Mouse (Mus musculus) megakaryocyte-erythroid progenitor cell, adult 5-6 weeks (primary cell): ENCODE results near the gene Gm10228. TPM values are rescaled to one million over a fixed set of nuclear protein-coding genes. Genes with fewer than 3 reads are reported as not detected.
"Not testable (repeated sequence)": the region's sequence is repeated elsewhere in the genome, so short reads cannot be mapped to it uniquely, and the experiment has no call there.

Source experiments
- ATAC-seq: replicated peaks from 2 replicates; pipeline ENCODE4 v1.8.0; 2016; ENCODE audit warnings: mild to moderate bottlenecking, inconsistent platforms; ENCODE audit not compliant: severe bottlenecking, poor library complexity, low FRiP score, low TSS enrichment
- total RNA-seq, 2 experiments: library from RNA; stranded (forward) in 1 of 2; stranded (reverse) in 1 of 2; fragments of 200-1000, 215-1000 nt in 1 of 2; fragments of >200 nt in 1 of 2; fragmentation: Nextera tagmentation in 1 of 2; gene quantifications; 2 replicates each; pipeline ENCODE4 v1.2.3; 2014 to 2017

Gene Gm10228
- not detected in 2 replicates for total RNA-seq (2014; fragmentation: Nextera tagmentation)
- not detected in 2 replicates for total RNA-seq (2017)

GRCm38 (mm10) chr16:89041372-89041771 lies at the start of gene Gm10228:
Gm10228 (minus strand) TSS chr16:89041472.
- not testable (repeated sequence) for ATAC-seq

- ATAC-seq, result not testable (repeated sequence)
Measured at GRCm38 (mm10) chr16:89071041-89071440, 29.8 kb upstream of the Gm10228 start.

GRCm38 (mm10) chr16:89063902-89064301 lies 22.6 kb upstream of the Gm10228 start, which contains the start of gene 1110025L11Rik:
1110025L11Rik (minus strand) TSS chr16:89064002.
- ATAC-seq, result not testable (repeated sequence)

GRCm38 (mm10) chr16:89047783-89048182 lies 6.5 kb upstream of the Gm10228 start, which contains the start of gene Krtap6-5:
Krtap6-5 (minus strand) TSS chr16:89047883.
- ATAC-seq, result no peak

- not testable (repeated sequence) for ATAC-seq
Measured at GRCm38 (mm10) chr16:89031399-89031798, 9.9 kb downstream of the Gm10228 start, which contains the start of gene Krtap6-1. Krtap6-1 (plus strand) TSS chr16:89031699.

- ATAC-seq, result not testable (repeated sequence)
Measured at GRCm38 (mm10) chr16:89014984-89015383, 26.3 kb downstream of the Gm10228 start, which contains the start of gene Gm10229. Gm10229 (plus strand) TSS chr16:89015284.

- ATAC-seq, result no peak
Measured at GRCm38 (mm10) chr16:89013973-89014372, 27.3 kb downstream of the Gm10228 start.

- no peak for ATAC-seq
Measured at GRCm38 (mm10) chr16:89010659-89011058, 30.6 kb downstream of the Gm10228 start, which contains the start of gene Krtap22-2. Krtap22-2 (minus strand) TSS chr16:89010759.

Other genes with a start within 250 kb of the Gm10228 start
- gene Gm20741, start 229.3 kb downstream of the Gm10228 start, total RNA-seq (2014; fragmentation: Nextera tagmentation), result not detected in 2 replicates
- gene Gm20741, start 229.3 kb downstream of the Gm10228 start, total RNA-seq (2017), result not detected in 2 replicates
- not detected in 2 replicates for gene Krtap15, start 221.3 kb downstream of the Gm10228 start, total RNA-seq (2014; fragmentation: Nextera tagmentation)
- gene Krtap15, start 221.3 kb downstream of the Gm10228 start, total RNA-seq (2017), result not detected in 2 replicates
- not detected in 2 replicates for gene Krtap14, start 215.3 kb downstream of the Gm10228 start, total RNA-seq (2014; fragmentation: Nextera tagmentation)
- not detected in 2 replicates for gene Krtap14, start 215.3 kb downstream of the Gm10228 start, total RNA-seq (2017)
- not detected in 2 replicates for gene Krtap19-1, start 172.1 kb downstream of the Gm10228 start, total RNA-seq (2014; fragmentation: Nextera tagmentation)
- not detected in 2 replicates for gene Krtap19-1, start 172.1 kb downstream of the Gm10228 start, total RNA-seq (2017)
- not detected in 2 replicates for gene Krtap19-2, start 167.2 kb downstream of the Gm10228 start, total RNA-seq (2014; fragmentation: Nextera tagmentation)
- not detected in 2 replicates for gene Krtap19-2, start 167.2 kb downstream of the Gm10228 start, total RNA-seq (2017)
- gene Krtap19-3, start 163.4 kb downstream of the Gm10228 start, total RNA-seq (2014; fragmentation: Nextera tagmentation), result not detected in 2 replicates
- gene Krtap19-3, start 163.4 kb downstream of the Gm10228 start, total RNA-seq (2017), result not detected in 2 replicates
- not detected in 2 replicates for gene Krtap19-4, start 156.4 kb downstream of the Gm10228 start, total RNA-seq (2014; fragmentation: Nextera tagmentation)
- not detected in 2 replicates for gene Krtap19-4, start 156.4 kb downstream of the Gm10228 start, total RNA-seq (2017)
- gene Krtap19-5, start 145.0 kb downstream of the Gm10228 start, total RNA-seq (2014; fragmentation: Nextera tagmentation), result not detected in 2 replicates
- not detected in 2 replicates for gene Krtap19-5, start 145.0 kb downstream of the Gm10228 start, total RNA-seq (2017)
- gene Krtap19-9b, start 109.2 kb downstream of the Gm10228 start, total RNA-seq (2014; fragmentation: Nextera tagmentation), result not detected in 2 replicates
- gene Krtap19-9b, start 109.2 kb downstream of the Gm10228 start, total RNA-seq (2017), result not detected in 2 replicates
- gene Krtap16-3, start 78.6 kb downstream of the Gm10228 start, total RNA-seq (2014; fragmentation: Nextera tagmentation), result not detected in 2 replicates
- gene Krtap16-3, start 78.6 kb downstream of the Gm10228 start, total RNA-seq (2017), result not detected in 2 replicates
- gene Krtap22-2, start 30.7 kb downstream of the Gm10228 start, total RNA-seq (2014; fragmentation: Nextera tagmentation), result not detected in 2 replicates
- not detected in 2 replicates for gene Krtap22-2, start 30.7 kb downstream of the Gm10228 start, total RNA-seq (2017)
- not detected in 2 replicates for gene Gm10229, start 26.2 kb downstream of the Gm10228 start, total RNA-seq (2014; fragmentation: Nextera tagmentation)
- gene Gm10229, start 26.2 kb downstream of the Gm10228 start, total RNA-seq (2017), result not detected in 2 replicates
- gene Krtap6-1, start 9.8 kb downstream of the Gm10228 start, total RNA-seq (2014; fragmentation: Nextera tagmentation), result not detected in 2 replicates
- gene Krtap6-1, start 9.8 kb downstream of the Gm10228 start, total RNA-seq (2017), result not detected in 2 replicates
- not detected in 2 replicates for gene Krtap6-5, start 6.4 kb upstream of the Gm10228 start, total RNA-seq (2014; fragmentation: Nextera tagmentation)
- not detected in 2 replicates for gene Krtap6-5, start 6.4 kb upstream of the Gm10228 start, total RNA-seq (2017)
- gene 1110025L11Rik, start 22.5 kb upstream of the Gm10228 start, total RNA-seq (2014; fragmentation: Nextera tagmentation), result not detected in 2 replicates
- not detected in 2 replicates for gene 1110025L11Rik, start 22.5 kb upstream of the Gm10228 start, total RNA-seq (2017)
- gene Krtap6-3, start 42.5 kb upstream of the Gm10228 start, total RNA-seq (2014; fragmentation: Nextera tagmentation), result not detected in 2 replicates
- not detected in 2 replicates for gene Krtap6-3, start 42.5 kb upstream of the Gm10228 start, total RNA-seq (2017)
- gene Gm6358, start 99.4 kb upstream of the Gm10228 start, total RNA-seq (2014; fragmentation: Nextera tagmentation), result not detected in 2 replicates
- gene Gm6358, start 99.4 kb upstream of the Gm10228 start, total RNA-seq (2017), result not detected in 2 replicates
- gene Gm10061, start 109.6 kb upstream of the Gm10228 start, total RNA-seq (2014; fragmentation: Nextera tagmentation), result not detected in 2 replicates
- not detected in 2 replicates for gene Gm10061, start 109.6 kb upstream of the Gm10228 start, total RNA-seq (2017)
- gene Gm9789, start 116.5 kb upstream of the Gm10228 start, total RNA-seq (2014; fragmentation: Nextera tagmentation), result not detected in 2 replicates
- gene Gm9789, start 116.5 kb upstream of the Gm10228 start, total RNA-seq (2017), result not detected in 2 replicates
- gene Gm7735, start 128.0 kb upstream of the Gm10228 start, total RNA-seq (2014; fragmentation: Nextera tagmentation), result not detected in 2 replicates
- gene Gm7735, start 128.0 kb upstream of the Gm10228 start, total RNA-seq (2017), result not detected in 2 replicates
- not detected in 2 replicates for gene 1110057P08Rik, start 133.3 kb upstream of the Gm10228 start, total RNA-seq (2014; fragmentation: Nextera tagmentation)
- not detected in 2 replicates for gene 1110057P08Rik, start 133.3 kb upstream of the Gm10228 start, total RNA-seq (2017)
- gene Krtap20-2, start 164.4 kb upstream of the Gm10228 start, total RNA-seq (2014; fragmentation: Nextera tagmentation), result not detected in 2 replicates
- not detected in 2 replicates for gene Krtap20-2, start 164.4 kb upstream of the Gm10228 start, total RNA-seq (2017)